Mouse (Mus musculus) midbrain, embryonic 11.5 days (tissue): Measurements from ENCODE around the gene Fam184a. TPM values are rescaled to one million over a fixed set of nuclear protein-coding genes. Genes with fewer than 3 reads are reported as not detected.

Source experiments
- ATAC-seq: fragments of 200-750 bp; cut with Nextera tagmentation; 2 replicates; pipeline ENCODE4 v1.8.0; 2017; ENCODE audit warnings: moderate TSS enrichment, moderate library complexity; ENCODE audit not compliant: low FRiP score
- DNase-seq: peaks from one replicate; pipeline ENCODE4 v3.0.0; 2015; ENCODE audit warnings: low spot score; ENCODE audit errors: missing footprints
- H3K27ac ChIP-seq: fragments of 300-500 bp; sonication (generic); 2 replicates; pipeline ENCODE4 v1.5.1; 2014; ENCODE audit warnings: low read depth, low read length
- H3K27me3 ChIP-seq: fragments of 300-500 bp; sonication (generic); 2 replicates; pipeline ENCODE4 v1.6.1; 2014; ENCODE audit warnings: mild to moderate bottlenecking, low read length, moderate library complexity, mixed read lengths; ENCODE audit not compliant: control insufficient read depth, insufficient read depth
- H3K36me3 ChIP-seq: fragments of 300-500 bp; sonication (generic); 2 replicates; pipeline ENCODE4 v1.6.1; 2014; ENCODE audit warnings: mild to moderate bottlenecking, low read length, moderate library complexity, mixed read lengths; ENCODE audit not compliant: control insufficient read depth, insufficient read depth
- H3K4me1 ChIP-seq: fragments of 300-500 bp; sonication (generic); 2 replicates; pipeline ENCODE4 v1.6.1; 2014; ENCODE audit warnings: low read length; ENCODE audit not compliant: control insufficient read depth, insufficient read depth
- H3K4me2 ChIP-seq: fragments of 300-500 bp; sonication (generic); 2 replicates; pipeline ENCODE4 v1.6.1; 2014; ENCODE audit warnings: mild to moderate bottlenecking, moderate library complexity
- H3K4me3 ChIP-seq: fragments of 300-500 bp; sonication (generic); 2 replicates; pipeline ENCODE4 v1.5.1; 2014; ENCODE audit warnings: low read depth, low read length
- H3K9ac ChIP-seq: fragments of 300-500 bp; sonication (generic); 2 replicates; pipeline ENCODE4 v1.6.1; 2014; ENCODE audit warnings: low read length
- H3K9me3 ChIP-seq: fragments of 300-500 bp; sonication (generic); 2 replicates; pipeline ENCODE4 v1.6.1; 2016; ENCODE audit warnings: low read length; ENCODE audit not compliant: control insufficient read depth
- WGBS: fragments of 180-500 bp; shearing (Covaris S2); extraction: QIAGEN DNeasy Blood & Tissue Kit; methylation state at CpG from one replicate; pipeline ENCODE4 v1.1.7; 2014; 5-methylcytosine and 5-hydroxymethylcytosine counted together
- polyA plus RNA-seq: library from polyadenylated mRNA; unstranded; fragments of >200 nt; fragmentation: Nextera tagmentation; extraction: Ambion mirVana; gene quantifications from 2 replicates; pipeline ENCODE4 v1.2.1, GENCODE M21; 2014

Gene Fam184a
- polyA plus RNA-seq, 1 experiment from 2014 or later = 6.0 TPM

- Histone ChIP-seq H3K27ac (peak overlapping the region; percentile 98), H3K4me3 (peak overlapping the region; percentile 73), H3K4me1 (peaks cover 18% of the 10 kb centered on the region), H3K27me3 (no peaks in the 10 kb centered on the region), H3K9ac (peak overlapping the region; percentile 98), H3K9me3 (no peaks in the 10 kb centered on the region), H3K36me3 (peaks cover 2% of the 10 kb centered on the region; the same call in 1 of the 2 replicates), H3K4me2 (peak overlapping the region; percentile 51)
- WGBS = under 1% methylated on average over 83 of the region's 99 CpGs
- DNase-seq (peak; percentile 97), ATAC-seq (peak; percentile 38)
Observed at GRCm38 (mm10) chr10:53597121-53597881, 153.6 kb downstream of the Fam184a start.

GRCm38 (mm10) chr10:53596677-53597120, 154.2 kb downstream of the Fam184a start, which contains the start of gene Asf1a:
Asf1a (plus strand) TSS chr10:53596757.
- H3K27me3 ChIP-seq = no peaks in the 10 kb centered on the region
- H3K36me3 ChIP-seq = peaks cover 2% of the 10 kb centered on the region; the same call in 1 of the 2 replicates
- DNase-seq (peak; percentile 98), ATAC-seq (peak; percentile 97)
- H3K27ac ChIP-seq = peak within 1 kb of the TSS; percentile 98
- peak within 1 kb of the TSS; percentile 68 for H3K4me2 ChIP-seq
- peak within 1 kb of the TSS; percentile 73 for H3K4me3 ChIP-seq
- no peaks in the 10 kb centered on the region for H3K9me3 ChIP-seq
- peak within 1 kb of the TSS; percentile 98 for H3K9ac ChIP-seq
- WGBS = under 1% methylated on average over 51 of the region's 52 CpGs
- peaks cover 18% of the 10 kb centered on the region for H3K4me1 ChIP-seq

- DNase-seq (no peak), ATAC-seq (no peak; the same call in 1 of the 2 replicates)
- H3K4me3 ChIP-seq = peak overlapping the region; percentile 73
- H3K4me1 ChIP-seq = peaks cover 16% of the 10 kb centered on the region
- H3K27ac ChIP-seq = peak overlapping the region; percentile 61
- H3K4me2 ChIP-seq = peak overlapping the region; percentile 68
- no peaks in the 10 kb centered on the region for H3K27me3 ChIP-seq
- H3K9ac ChIP-seq = peak overlapping the region; percentile 70
- H3K36me3 ChIP-seq = peaks cover 2% of the 10 kb centered on the region; the same call in 1 of the 2 replicates
- H3K9me3 ChIP-seq = no peaks in the 10 kb centered on the region
- 11% methylated on average over 27 of the region's 27 CpGs for WGBS
Observed at GRCm38 (mm10) chr10:53595744-53596676, 154.9 kb downstream of the Fam184a start.

- Histone ChIP-seq H3K4me1 (peaks cover 4% of the 10 kb centered on the region; the same call in 1 of the 2 replicates), H3K27ac (no peak overlapping the region), H3K4me2 (no peak overlapping the region), H3K36me3 (no peaks in the 10 kb centered on the region), H3K9me3 (no peaks in the 10 kb centered on the region), H3K9ac (no peak overlapping the region), H3K27me3 (no peaks in the 10 kb centered on the region), H3K4me3 (no peak overlapping the region)
- DNase-seq (no peak), ATAC-seq (no peak)
- 65% methylated on average over 3 of the region's 3 CpGs for WGBS
Observed at GRCm38 (mm10) chr10:53585777-53586176, 165.1 kb downstream of the Fam184a start.

Other genes starting within 250 kb of the Fam184a start
- gene Asf1a, start 154.4 kb downstream of the Fam184a start, polyA plus RNA-seq = 178 and 194 TPM in 2 replicates
- 16.3 and 16.8 TPM in 2 replicates for gene Mcm9, start 120.7 kb downstream of the Fam184a start, polyA plus RNA-seq